Mouse (Mus musculus) heart, postnatal 0 days (tissue): Measurements from ENCODE around the gene Rerg. TPM values are rescaled to one million over a fixed set of nuclear protein-coding genes. Genes with fewer than 3 reads are reported as not detected.
A peak's percentile ranks its signal among the peaks of the same experiment; 100 is the strongest.

Experiments used
- ATAC-seq: fragments of 200-750 bp; cut with Nextera tagmentation; 2 replicates; pipeline ENCODE4 v1.8.0; 2017; ENCODE audit warnings: low read depth, moderate number of reproducible peaks, moderate library complexity; ENCODE audit not compliant: insufficient read depth
- DNase-seq: peaks from one replicate; pipeline ENCODE4 v3.0.0-alpha.2; 2016; ENCODE audit warnings: low spot score
- H3K27ac ChIP-seq: fragments of 300-500 bp; sonication (generic); 2 replicates; pipeline ENCODE4 v1.5.1; 2014; ENCODE audit warnings: low read depth, mild to moderate bottlenecking
- H3K27me3 ChIP-seq: fragments of 300-500 bp; sonication (generic); 2 replicates; pipeline ENCODE4 v1.6.1; 2014; ENCODE audit warnings: low read length, mixed read lengths; ENCODE audit not compliant: control insufficient read depth, insufficient read depth
- H3K36me3 ChIP-seq: fragments of 300-500 bp; sonication (generic); replicated peaks from 2 replicates; pipeline ENCODE4 v1.6.1; 2014; ENCODE audit warnings: low read length, mixed read lengths; ENCODE audit not compliant: control insufficient read depth, insufficient read depth
- H3K4me1 ChIP-seq: fragments of 300-500 bp; sonication (generic); 2 replicates; pipeline ENCODE4 v1.6.1; 2014; ENCODE audit warnings: antibody characterized with exemption; ENCODE audit not compliant: control insufficient read depth, insufficient read depth
- H3K4me2 ChIP-seq: fragments of 300-500 bp; sonication (generic); 2 replicates; pipeline ENCODE4 v1.6.1; 2014; ENCODE audit warnings: low read depth, mild to moderate bottlenecking, low read length, moderate library complexity
- H3K4me3 ChIP-seq: fragments of 300-500 bp; sonication (generic); 2 replicates; pipeline ENCODE4 v1.5.1; 2014; ENCODE audit warnings: low read depth, low read length
- H3K9ac ChIP-seq: fragments of 300-500 bp; sonication (generic); replicated peaks from 2 replicates; pipeline ENCODE4 v1.6.1; 2014; ENCODE audit warnings: low read depth, low read length, mixed read lengths
- H3K9me3 ChIP-seq: fragments of 300-500 bp; sonication (generic); replicated peaks from 2 replicates; pipeline ENCODE4 v1.6.1; 2016; ENCODE audit warnings: low read length; ENCODE audit not compliant: control insufficient read depth
- CTCF ChIP-seq: IDR thresholded peaks from 2 replicates; pipeline ENCODE4 v1.5.1; 2016; ENCODE audit warnings: antibody characterized with exemption, control low read depth, low read depth
- EP300 ChIP-seq: IDR thresholded peaks from 2 replicates; pipeline ENCODE4 v1.6.1; 2016; ENCODE audit warnings: antibody characterized with exemption, low read depth
- WGBS: fragments of 180-500 bp; shearing (Covaris S2); extraction: QIAGEN DNeasy Blood & Tissue Kit; methylation state at CpG from one replicate; pipeline ENCODE4 v1.1.7; 2014; 5-methylcytosine and 5-hydroxymethylcytosine counted together
- polyA plus RNA-seq: library from polyadenylated mRNA; unstranded; fragments of >200 nt; fragmentation: Nextera tagmentation; extraction: Ambion mirVana; gene quantifications from 2 replicates; pipeline ENCODE4 v1.2.1, GENCODE M21; 2015
- total RNA-seq: library from RNA; depleted of rRNA; stranded (reverse); fragments of >200 nt; gene quantifications from 2 replicates; pipeline ENCODE4 v1.2.3, GENCODE M21; 2014; ENCODE audit warnings: low replicate concordance

Rerg gene
- total and polyA plus RNA-seq, 2 experiments from 2014 or later, result 0.88 to 4.3 TPM

- H3K36me3 ChIP-seq, result no peaks in the 10 kb centered on the region
- ATAC-seq (peak; percentile 53), DNase-seq (no peak)
- H3K4me2 ChIP-seq, result no peak overlapping the region
- no peaks in the 10 kb centered on the region for H3K27me3 ChIP-seq
- no peak overlapping the region for H3K9ac ChIP-seq
- no peaks in the 10 kb centered on the region for H3K9me3 ChIP-seq
- TF ChIP-seq EP300, result 0 out of 2 replicates have a peak, but pooled peaks have one; percentile 36
- no peak for TF ChIP-seq CTCF
- H3K4me3 ChIP-seq, result no peak overlapping the region
- 0 out of 2 replicates have a peak overlapping the region, but pooled peaks have one; percentile 22 for H3K27ac ChIP-seq
- 60% methylated on average over 11 of the region's 11 CpGs for WGBS
- peaks cover 15% of the 10 kb centered on the region for H3K4me1 ChIP-seq
These were observed 24.7 kb downstream of the Rerg start for GRCm38 (mm10) chr6:137145611-137146010.

GRCm38 (mm10) chr6:137144958-137145535, 25.2 kb downstream of the Rerg start:
- WGBS, result 15% methylated on average over 11 of the region's 11 CpGs
- Histone ChIP-seq H3K4me2 (no peak overlapping the region), H3K9me3 (no peaks in the 10 kb centered on the region), H3K4me3 (no peak overlapping the region), H3K27ac (peak overlapping the region; percentile 22; the same call in 1 of the 2 replicates), H3K9ac (no peak overlapping the region), H3K36me3 (no peaks in the 10 kb centered on the region), H3K4me1 (peaks cover 15% of the 10 kb centered on the region), H3K27me3 (no peaks in the 10 kb centered on the region)
- peak; percentile 51 for DNase-seq
- no peak for TF ChIP-seq CTCF
- no peak for TF ChIP-seq EP300
- ATAC-seq, result peak; percentile 31; the same call in 1 of the 2 replicates

- H3K9me3 ChIP-seq, result no peaks in the 10 kb centered on the region
- H3K4me1 ChIP-seq, result peaks cover 15% of the 10 kb centered on the region
- no peak overlapping the region for H3K4me2 ChIP-seq
- no peak for TF ChIP-seq CTCF
- no peak for TF ChIP-seq EP300
- WGBS, result 70% methylated on average over 10 of the region's 10 CpGs
- H3K27ac ChIP-seq, result 0 out of 2 replicates have a peak overlapping the region, but pooled peaks have one; percentile 5
- no peaks in the 10 kb centered on the region for H3K36me3 ChIP-seq
- no peaks in the 10 kb centered on the region for H3K27me3 ChIP-seq
- DNase-seq (no peak), ATAC-seq (no peak)
- no peak overlapping the region for H3K4me3 ChIP-seq
- no peak overlapping the region for H3K9ac ChIP-seq
These were observed 25.8 kb downstream of the Rerg start for GRCm38 (mm10) chr6:137144526-137144840.

GRCm38 (mm10) chr6:137143818-137144525, 26.3 kb downstream of the Rerg start:
- Histone ChIP-seq H3K4me1 (peaks cover 15% of the 10 kb centered on the region), H3K9ac (no peak overlapping the region), H3K9me3 (no peaks in the 10 kb centered on the region), H3K27ac (0 out of 2 replicates have a peak overlapping the region, but pooled peaks have one; percentile 5), H3K4me2 (no peak overlapping the region), H3K36me3 (no peaks in the 10 kb centered on the region), H3K27me3 (no peaks in the 10 kb centered on the region), H3K4me3 (no peak overlapping the region)
- 75% methylated on average over 7 of the region's 7 CpGs for WGBS
- ATAC-seq (no peak), DNase-seq (no peak)
- TF ChIP-seq EP300, result no peak
- peak; percentile 12; the same call in 1 of the 2 replicates for TF ChIP-seq CTCF

- Histone ChIP-seq H3K27ac (peak overlapping the region; percentile 69), H3K9me3 (no peaks in the 10 kb centered on the region), H3K4me1 (peaks cover 15% of the 10 kb centered on the region), H3K27me3 (no peaks in the 10 kb centered on the region), H3K4me2 (peak overlapping the region; percentile 60), H3K9ac (peak overlapping the region; percentile 47; the same call in 1 of the 2 replicates), H3K4me3 (peak overlapping the region; percentile 36), H3K36me3 (no peaks in the 10 kb centered on the region)
- TF ChIP-seq EP300 (no peak), CTCF (no peak)
- WGBS, result 2% methylated on average over 5 of the region's 11 CpGs
- ATAC-seq (peak; percentile 18; the same call in 1 of the 2 replicates), DNase-seq (peak; percentile 54)
These were observed 27.5 kb downstream of the Rerg start for GRCm38 (mm10) chr6:137142796-137143195.
